Mouse (Mus musculus) MEL (cell line): ENCODE data around the gene Nr1h4. TPM values are rescaled to one million over a fixed set of nuclear protein-coding genes. Genes with fewer than 3 reads are reported as not detected.

Experiments
- DNase-seq: peaks from one replicate; pipeline ENCODE4 v3.0.0; 2011; ENCODE audit warnings: low read depth, low spot score
- H3K27ac ChIP-seq: 2 replicates; pipeline ENCODE4 v1.5.1; 2012; ENCODE audit warnings: low read depth, mild to moderate bottlenecking, control low read depth, low read length, moderate library complexity; ENCODE audit not compliant: control insufficient read depth
- H3K27me3 ChIP-seq, 2 experiments: fragments of 150-350 bp in 1 of 2; sonication (generic) in 1 of 2; 2 replicates each; pipeline ENCODE4 v1.6.1; 2012; ENCODE audit warnings: low read length in 2 of 2, mild to moderate bottlenecking in 2 of 2, improper control_type of control experiment in 1 of 2, moderate library complexity in 1 of 2; ENCODE audit not compliant: insufficient read depth in 2 of 2, control insufficient read depth in 1 of 2
- H3K36me3 ChIP-seq, 2 experiments: 2 replicates each; pipeline ENCODE4 v1.6.1; 2012 to 2014; ENCODE audit warnings: low read length in 2 of 2, improper control_type of control experiment in 1 of 2, inconsistent platforms in 1 of 2, mild to moderate bottlenecking in 1 of 2; ENCODE audit not compliant: insufficient read depth in 2 of 2, control insufficient read depth in 1 of 2
- H3K4me1 ChIP-seq, 2 experiments: fragments of 150-350 bp in 1 of 2; sonication (generic) in 1 of 2; 2 replicates each; pipeline ENCODE4 v1.6.1; 2012; ENCODE audit warnings: low read length in 2 of 2, improper control_type of control experiment in 1 of 2, mild to moderate bottlenecking in 1 of 2; ENCODE audit not compliant: insufficient read depth in 2 of 2, control insufficient read depth in 1 of 2
- H3K4me3 ChIP-seq, 2 experiments: fragments of 150-350 bp in 1 of 2; sonication (generic) in 1 of 2; 2 replicates each; pipeline ENCODE4 v1.5.1; 2012; ENCODE audit warnings: low read depth in 2 of 2, low read length in 2 of 2, mild to moderate bottlenecking in 2 of 2, moderate library complexity in 2 of 2, control low read depth in 1 of 2, improper control_type of control experiment in 1 of 2; ENCODE audit not compliant: control insufficient read depth in 1 of 2, insufficient read depth in 1 of 2
- H3K79me2 ChIP-seq: 2 replicates; pipeline ENCODE4 v1.6.1; 2012; ENCODE audit warnings: mild to moderate bottlenecking, low read length, moderate library complexity; ENCODE audit not compliant: control insufficient read depth, poor library complexity, insufficient read depth
- H3K9ac ChIP-seq: 2 replicates; pipeline ENCODE4 v1.6.1; 2012; ENCODE audit warnings: low read depth, mild to moderate bottlenecking, control low read depth, low read length, moderate library complexity; ENCODE audit not compliant: control insufficient read depth, poor library complexity, severe bottlenecking
- H3K9me3 ChIP-seq: fragments of 150-350 bp; sonication (generic); replicated peaks from 2 replicates; pipeline ENCODE4 v1.6.1; 2012; ENCODE audit warnings: mild to moderate bottlenecking, low read length, improper control_type of control experiment, moderate library complexity; ENCODE audit not compliant: insufficient read depth
- BHLHE40 ChIP-seq: IDR thresholded peaks from 2 replicates; pipeline ENCODE4 v1.6.1; 2012; ENCODE audit warnings: low read depth, mild to moderate bottlenecking, inconsistent platforms, low read length, improper control_type of control experiment, borderline replicate concordance
- CHD1 ChIP-seq: IDR thresholded peaks from 2 replicates; pipeline ENCODE4 v1.6.1; 2012; ENCODE audit warnings: low read depth, mild to moderate bottlenecking, inconsistent platforms, low read length, improper control_type of control experiment
- CHD2 ChIP-seq: IDR thresholded peaks from 2 replicates; pipeline ENCODE4 v1.6.1; 2011; ENCODE audit warnings: low read length, improper control_type of control experiment
- CTCF ChIP-seq, 3 experiments: IDR thresholded peaks in 2 of 3; conservative IDR thresholded peaks in 1 of 3; 2 replicates each; pipeline ENCODE4 v1.5.1; 2011 to 2012; ENCODE audit warnings: low read length in 3 of 3, low read depth in 2 of 3, mild to moderate bottlenecking in 2 of 3, improper control_type of control experiment in 1 of 3, inconsistent platforms in 1 of 3, mixed read lengths in 1 of 3, moderate library complexity in 1 of 3; ENCODE audit not compliant: control insufficient read depth in 1 of 3, insufficient read depth in 1 of 3, poor library complexity in 1 of 3, severe bottlenecking in 1 of 3
- E2F4 ChIP-seq: IDR thresholded peaks from 2 replicates; pipeline ENCODE4 v1.6.1; 2011; ENCODE audit warnings: low read depth, low read length, improper control_type of control experiment, borderline replicate concordance
- ELF1 ChIP-seq: IDR thresholded peaks from 2 replicates; pipeline ENCODE4 v1.6.1; 2014; ENCODE audit warnings: low read depth, mild to moderate bottlenecking, inconsistent platforms, low read length, improper control_type of control experiment, moderate library complexity
- EP300 ChIP-seq, 2 experiments: IDR thresholded peaks; 2 replicates each; pipeline ENCODE4 v1.6.1; 2011; ENCODE audit warnings: improper control_type of control experiment in 2 of 2, low read length in 2 of 2, low read depth in 1 of 2, mild to moderate bottlenecking in 1 of 2
- ETS1 ChIP-seq: IDR thresholded peaks from 2 replicates; pipeline ENCODE4 v1.6.1; 2012; ENCODE audit warnings: low read depth, mild to moderate bottlenecking, inconsistent platforms, low read length, improper control_type of control experiment, moderate library complexity
- GABPA ChIP-seq: IDR thresholded peaks from 2 replicates; pipeline ENCODE4 v1.6.1; 2012; ENCODE audit warnings: low read depth, mild to moderate bottlenecking, inconsistent platforms, low read length, improper control_type of control experiment, moderate library complexity
- GATA1 ChIP-seq: IDR thresholded peaks from 2 replicates; pipeline ENCODE4 v1.6.1; 2011; ENCODE audit warnings: low read depth, low read length, improper control_type of control experiment
- HCFC1 ChIP-seq: IDR thresholded peaks from 2 replicates; pipeline ENCODE4 v1.6.1; 2012; ENCODE audit warnings: low read depth, mild to moderate bottlenecking, inconsistent platforms, low read length, improper control_type of control experiment, moderate library complexity
- JUND ChIP-seq: IDR thresholded peaks from 2 replicates; pipeline ENCODE4 v1.6.1; 2011; ENCODE audit warnings: low read depth, mild to moderate bottlenecking, improper control_type of control experiment, low read length
- KAT2A ChIP-seq: conservative IDR thresholded peaks from 2 replicates; pipeline ENCODE4 v1.6.1; 2012; ENCODE audit warnings: low read depth, low read length, improper control_type of control experiment, inconsistent platforms
- MAFK ChIP-seq: IDR thresholded peaks from 2 replicates; pipeline ENCODE4 v1.6.1; 2011; ENCODE audit warnings: low read depth, mild to moderate bottlenecking, low read length, improper control_type of control experiment, borderline replicate concordance
- MAX ChIP-seq: IDR thresholded peaks from 2 replicates; pipeline ENCODE4 v1.6.1; 2011; ENCODE audit warnings: low read length, improper control_type of control experiment
- MAZ ChIP-seq: IDR thresholded peaks from 2 replicates; pipeline ENCODE4 v1.6.1; 2012; ENCODE audit warnings: low read depth, mild to moderate bottlenecking, inconsistent platforms, low read length, improper control_type of control experiment
- MEF2A ChIP-seq: IDR thresholded peaks from 2 replicates; pipeline ENCODE4 v1.6.1; 2014; ENCODE audit warnings: low read depth, mild to moderate bottlenecking, inconsistent platforms, low read length, improper control_type of control experiment; ENCODE audit not compliant: poor library complexity, insufficient replicate concordance, severe bottlenecking; ENCODE audit errors: extremely low read depth
- MXI1 ChIP-seq: IDR thresholded peaks from 2 replicates; pipeline ENCODE4 v1.6.1; 2011; ENCODE audit warnings: mild to moderate bottlenecking, low read depth, low read length, improper control_type of control experiment
- MYB ChIP-seq: IDR thresholded peaks from 2 replicates; pipeline ENCODE4 v1.6.1; 2011; ENCODE audit warnings: mild to moderate bottlenecking, low read depth, low read length, improper control_type of control experiment
- MYC ChIP-seq: IDR thresholded peaks from 2 replicates; pipeline ENCODE4 v1.6.1; 2011; ENCODE audit warnings: low read depth, mild to moderate bottlenecking, low read length, improper control_type of control experiment, moderate library complexity
- NELFE ChIP-seq: IDR thresholded peaks from 2 replicates; pipeline ENCODE4 v1.6.1; 2011; ENCODE audit warnings: low read depth, low read length, improper control_type of control experiment
- NRF1 ChIP-seq: IDR thresholded peaks from 2 replicates; pipeline ENCODE4 v1.6.1; 2014; ENCODE audit warnings: low read depth, mild to moderate bottlenecking, inconsistent platforms, low read length, improper control_type of control experiment, moderate library complexity; ENCODE audit not compliant: poor library complexity, insufficient read depth, severe bottlenecking
- POLR2A ChIP-seq, 2 experiments: IDR thresholded peaks; 2 replicates each; pipeline ENCODE4 v1.6.1; 2011 to 2012; ENCODE audit warnings: low read length in 2 of 2, mild to moderate bottlenecking in 2 of 2, control low read depth in 1 of 2, improper control_type of control experiment in 1 of 2, low read depth in 1 of 2, moderate library complexity in 1 of 2; ENCODE audit not compliant: control insufficient read depth in 1 of 2, insufficient read depth in 1 of 2, poor library complexity in 1 of 2
- POLR2AphosphoS2 ChIP-seq: IDR thresholded peaks from 2 replicates; pipeline ENCODE4 v1.6.1; 2011; ENCODE audit warnings: low read length, improper control_type of control experiment
- POLR2AphosphoS5 ChIP-seq: IDR thresholded peaks from 2 replicates; pipeline ENCODE4 v1.6.1; 2012; ENCODE audit warnings: low read depth, borderline replicate concordance, mild to moderate bottlenecking, inconsistent platforms, low read length, moderate library complexity, mixed read lengths
- RAD21 ChIP-seq: IDR thresholded peaks from 2 replicates; pipeline ENCODE4 v1.6.1; 2011; ENCODE audit warnings: mild to moderate bottlenecking, low read depth, low read length, improper control_type of control experiment
- RCOR1 ChIP-seq: IDR thresholded peaks from 2 replicates; pipeline ENCODE4 v1.6.1; 2012; ENCODE audit warnings: low read depth, mild to moderate bottlenecking, inconsistent platforms, low read length, improper control_type of control experiment
- SIN3A ChIP-seq: IDR thresholded peaks from 2 replicates; pipeline ENCODE4 v1.6.1; 2012; ENCODE audit warnings: low read length, improper control_type of control experiment, inconsistent platforms
- TAL1 ChIP-seq: IDR thresholded peaks from 2 replicates; pipeline ENCODE4 v1.6.1; 2012; ENCODE audit warnings: mild to moderate bottlenecking, inconsistent platforms, low read length, moderate library complexity, mixed read lengths
- TBP ChIP-seq: IDR thresholded peaks from 2 replicates; pipeline ENCODE4 v1.8.0; 2011; ENCODE audit warnings: low read depth, low read length, improper control_type of control experiment
- TCF12 ChIP-seq: IDR thresholded peaks from 2 replicates; pipeline ENCODE4 v1.6.1; 2014; ENCODE audit warnings: low read depth, mild to moderate bottlenecking, inconsistent platforms, low read length, improper control_type of control experiment, moderate library complexity
- UBTF ChIP-seq: IDR thresholded peaks from 2 replicates; pipeline ENCODE4 v1.6.1; 2012; ENCODE audit warnings: low read depth, mild to moderate bottlenecking, inconsistent platforms, low read length, improper control_type of control experiment, moderate library complexity, borderline replicate concordance; ENCODE audit not compliant: insufficient read depth
- USF1 ChIP-seq: IDR thresholded peaks from 2 replicates; pipeline ENCODE4 v1.6.1; 2014; ENCODE audit warnings: low read depth, mild to moderate bottlenecking, inconsistent platforms, low read length, improper control_type of control experiment, moderate library complexity
- USF2 ChIP-seq, 2 experiments: IDR thresholded peaks; 2 replicates each; pipeline ENCODE4 v1.6.1; 2011 to 2012; ENCODE audit warnings: improper control_type of control experiment in 2 of 2, low read length in 2 of 2, borderline replicate concordance in 1 of 2, inconsistent platforms in 1 of 2, low read depth in 1 of 2, mild to moderate bottlenecking in 1 of 2; ENCODE audit not compliant: insufficient read depth in 1 of 2
- ZKSCAN1 ChIP-seq: IDR thresholded peaks from 2 replicates; pipeline ENCODE4 v1.6.1; 2012; ENCODE audit warnings: low read depth, mild to moderate bottlenecking, inconsistent platforms, low read length, improper control_type of control experiment, moderate library complexity
- ZMIZ1 ChIP-seq: IDR thresholded peaks from 2 replicates; pipeline ENCODE4 v1.6.1; 2012; ENCODE audit warnings: low read depth, mild to moderate bottlenecking, inconsistent platforms, low read length, improper control_type of control experiment, moderate library complexity
- ZNF384 ChIP-seq: IDR thresholded peaks from 2 replicates; pipeline ENCODE4 v1.6.1; 2012; ENCODE audit warnings: low read depth, mild to moderate bottlenecking, inconsistent platforms, low read length, improper control_type of control experiment
- polyA plus RNA-seq, 2 experiments: library from polyadenylated mRNA; stranded (reverse) in 1 of 2; unstranded in 1 of 2; fragments of >175 nt in 1 of 2; fragments of >200 nt in 1 of 2; gene quantifications; 2 replicates each; pipeline versions ENCODE4 v1.2.1 to v1.2.4; 2012; ENCODE audit warnings: low replicate concordance in 2 of 2, low read depth in 1 of 2; ENCODE audit not compliant: insufficient read length in 2 of 2, insufficient read depth in 1 of 2, missing spikeins in 1 of 2
- total RNA-seq: library from RNA; depleted of rRNA; stranded (reverse); fragments of 300-350 nt; gene quantifications from 2 replicates; pipeline ENCODE4 v1.2.3, GENCODE M21; 2012

Gene Nr1h4
- total and polyA plus RNA-seq, 3 experiments, result not detected

- Histone ChIP-seq H3K36me3 (peaks cover 0 to 47% of the 10 kb centered on the region in 2 experiments; a peak in 2 of 4 replicates), H3K27ac (peak overlapping the region; percentile 49), H3K4me1 (peaks cover 20 to 37% of the 10 kb centered on the region in 2 experiments), H3K9me3 (no peaks in the 10 kb centered on the region), H3K79me2 (no peaks in the 10 kb centered on the region), H3K27me3 (no peaks in the 10 kb centered on the region), H3K9ac (no peak overlapping the region), H3K4me3 (no peak overlapping the region)
- peak; percentile 68 for DNase-seq
- TF ChIP-seq E2F4 (no peak), BHLHE40 (0 out of 2 replicates have a peak, but pooled peaks have one; percentile 16), MYC (0 out of 2 replicates have a peak, but pooled peaks have one; percentile 22), USF2 (IDR thresholded peaks at IDR 0.05; ENCODE audit: borderline replicate concordance in 1 of 2, insufficient read depth in 1 of 2, low read depth in 1 of 2, low read length in 2 of 2) (no peak), SIN3A (peak; percentile 67), EP300 (IDR thresholded peaks at IDR 0.05; ENCODE audit: low read depth in 1 of 2, low read length in 2 of 2) (peak; percentile 78 to 92), CTCF (IDR thresholded peaks at IDR 0.05 in 2 of 3, conservative IDR thresholded peaks at IDR 0.05 in 1 of 3; ENCODE audit: control insufficient read depth in 1 of 3, insufficient read depth in 1 of 3, low read depth in 2 of 3, low read length in 3 of 3, poor library complexity in 1 of 3, severe bottlenecking in 1 of 3) (peak in 1 of 3 experiments; percentile 36; a peak in 2 of 6 replicates), MYB (peak; percentile 87), POLR2AphosphoS5 (no peak), POLR2AphosphoS2 (no peak), RCOR1 (peak; percentile 14; the same call in 1 of the 2 replicates), TCF12 (peak; percentile 81), ETS1 (peak; percentile 96), NELFE (no peak), MAX (no peak), ZMIZ1 (no peak), CHD2 (no peak), CHD1 (no peak), USF1 (no peak; the same call in 1 of the 2 replicates), KAT2A (0 out of 2 replicates have a peak, but pooled peaks have one; percentile 24), TBP (no peak), GATA1 (peak; percentile 74; the same call in 1 of the 2 replicates), UBTF (no peak), ELF1 (no peak), GABPA (no peak), JUND (0 out of 2 replicates have a peak, but pooled peaks have one; percentile 24), ZKSCAN1 (no peak), MAZ (no peak), MEF2A (0 out of 2 replicates have a peak, but pooled peaks have one; percentile 45), RAD21 (peak; percentile 14; the same call in 1 of the 2 replicates), HCFC1 (no peak), MAFK (no peak), MXI1 (0 out of 2 replicates have a peak, but pooled peaks have one; percentile 27), TAL1 (no peak), ZNF384 (no peak), POLR2A (IDR thresholded peaks at IDR 0.05; ENCODE audit: control insufficient read depth in 1 of 2, insufficient read depth in 1 of 2, low read depth in 1 of 2, low read length in 2 of 2, poor library complexity in 1 of 2) (no peak), NRF1 (no peak)
Measured at GRCm38 (mm10) chr10:89489459-89489858, 43.9 kb downstream of the Nr1h4 start.
